Mouse (Mus musculus): ENCODE measurements around the gene Akap9. TPM values are rescaled to one million over a fixed set of nuclear protein-coding genes. Genes with fewer than 3 reads are reported as not detected.

Akap9 gene
- total and polyA plus RNA-seq, 3 experiments, result 15.9 to 29.3 (median 17.3) TPM

GRCm38 (mm10) chr5:3935266-3935665 lies 7.4 kb downstream of the Akap9 start:
- TF ChIP-seq MAZ (IDR thresholded peaks at IDR 0.05; ENCODE audit: low read depth, low read length) (no peak), GATA1 (IDR thresholded peaks at IDR 0.05; ENCODE audit: low read depth, low read length) (no peak), ELF1 (IDR thresholded peaks at IDR 0.05; ENCODE audit: low read depth, low read length) (no peak), BHLHE40 (IDR thresholded peaks at IDR 0.05; ENCODE audit: borderline replicate concordance, low read depth, low read length) (no peak), HCFC1 (IDR thresholded peaks at IDR 0.05; ENCODE audit: low read depth, low read length) (no peak), SMC3 (IDR thresholded peaks at IDR 0.05; ENCODE audit: low read depth, low read length) (no peak)
- Histone ChIP-seq H3K36me3 (ENCODE audit: control insufficient read depth in 1 of 2, insufficient read depth in 2 of 2, low read length in 2 of 2) (no peaks in the 10 kb centered on the region; a peak in 1 of 4 replicates), H3K27ac (ENCODE audit: control insufficient read depth, low read depth, low read length) (no peak overlapping the region), H3K9me3 (replicated peaks; ENCODE audit: insufficient read depth, low read length) (no peaks in the 10 kb centered on the region), H3K9ac (ENCODE audit: control insufficient read depth, low read depth, low read length, poor library complexity, severe bottlenecking) (no peak overlapping the region), H3K4me1 (ENCODE audit: control insufficient read depth in 1 of 2, insufficient read depth in 2 of 2, low read length in 2 of 2) (no peaks in the 10 kb centered on the region), H3K27me3 (ENCODE audit: control insufficient read depth in 1 of 2, insufficient read depth in 2 of 2, low read length in 2 of 2) (no peaks in the 10 kb centered on the region), H3K4me3 (ENCODE audit: control insufficient read depth in 1 of 2, insufficient read depth in 1 of 2, low read depth in 2 of 2, low read length in 2 of 2) (no peak overlapping the region), H3K79me2 (ENCODE audit: control insufficient read depth, insufficient read depth, low read length, poor library complexity) (peaks cover 6% of the 10 kb centered on the region)
- DNase-seq (ENCODE audit: low read depth, low spot score), result no peak

- H3K9ac ChIP-seq (ENCODE audit: control insufficient read depth, low read depth, low read length, poor library complexity, severe bottlenecking), result no peak overlapping the region
- H3K9me3 ChIP-seq (replicated peaks; ENCODE audit: insufficient read depth, low read length), result no peaks in the 10 kb centered on the region
- H3K36me3 ChIP-seq (ENCODE audit: control insufficient read depth in 1 of 2, insufficient read depth in 2 of 2, low read length in 2 of 2), result no peaks in the 10 kb centered on the region; a peak in 1 of 4 replicates
- no peak for TF ChIP-seq MYB (IDR thresholded peaks at IDR 0.05; ENCODE audit: low read depth, low read length)
- H3K79me2 ChIP-seq (ENCODE audit: control insufficient read depth, insufficient read depth, low read length, poor library complexity), result peaks cover 6% of the 10 kb centered on the region
- no peak overlapping the region for H3K27ac ChIP-seq (ENCODE audit: control insufficient read depth, low read depth, low read length)
- no peak overlapping the region for H3K4me3 ChIP-seq (ENCODE audit: control insufficient read depth in 1 of 2, insufficient read depth in 1 of 2, low read depth in 2 of 2, low read length in 2 of 2)
- no peaks in the 10 kb centered on the region for H3K4me1 ChIP-seq (ENCODE audit: control insufficient read depth in 1 of 2, insufficient read depth in 2 of 2, low read length in 2 of 2)
- H3K27me3 ChIP-seq (ENCODE audit: control insufficient read depth in 1 of 2, insufficient read depth in 2 of 2, low read length in 2 of 2), result no peaks in the 10 kb centered on the region
- DNase-seq (ENCODE audit: low read depth, low spot score), result no peak
Measured at GRCm38 (mm10) chr5:3935778-3936554, 8.1 kb downstream of the Akap9 start.

- H3K4me1 ChIP-seq (ENCODE audit: control insufficient read depth in 1 of 2, insufficient read depth in 2 of 2, low read length in 2 of 2), result no peaks in the 10 kb centered on the region
- H3K4me3 ChIP-seq (ENCODE audit: control insufficient read depth in 1 of 2, insufficient read depth in 1 of 2, low read depth in 2 of 2, low read length in 2 of 2), result no peak overlapping the region
- H3K9ac ChIP-seq (ENCODE audit: control insufficient read depth, low read depth, low read length, poor library complexity, severe bottlenecking), result no peak overlapping the region
- TF ChIP-seq HCFC1 (IDR thresholded peaks at IDR 0.05; ENCODE audit: low read depth, low read length), result no peak
- TF ChIP-seq ZKSCAN1 (IDR thresholded peaks at IDR 0.05; ENCODE audit: low read depth, low read length), result no peak
- TF ChIP-seq USF1 (IDR thresholded peaks at IDR 0.05; ENCODE audit: low read depth, low read length), result no peak
- no peak for TF ChIP-seq TAL1 (IDR thresholded peaks at IDR 0.05; ENCODE audit: low read length)
- TF ChIP-seq TCF12 (IDR thresholded peaks at IDR 0.05; ENCODE audit: low read depth, low read length), result no peak
- TF ChIP-seq POLR2AphosphoS2 (IDR thresholded peaks at IDR 0.05; ENCODE audit: low read length), result no peak
- H3K27ac ChIP-seq (ENCODE audit: control insufficient read depth, low read depth, low read length), result no peak overlapping the region
- H3K9me3 ChIP-seq (replicated peaks; ENCODE audit: insufficient read depth, low read length), result no peaks in the 10 kb centered on the region
- peaks cover 2% of the 10 kb centered on the region; the same call in 1 of the 2 replicates for H3K79me2 ChIP-seq (ENCODE audit: control insufficient read depth, insufficient read depth, low read length, poor library complexity)
- no peaks in the 10 kb centered on the region for H3K27me3 ChIP-seq (ENCODE audit: control insufficient read depth in 1 of 2, insufficient read depth in 2 of 2, low read length in 2 of 2)
- no peak for DNase-seq (ENCODE audit: low read depth, low spot score)
- no peaks in the 10 kb centered on the region; a peak in 2 of 4 replicates for H3K36me3 ChIP-seq (ENCODE audit: control insufficient read depth in 1 of 2, insufficient read depth in 2 of 2, low read length in 2 of 2)
Measured at GRCm38 (mm10) chr5:3938905-3939304, 11.1 kb downstream of the Akap9 start.
